Mouse (Mus musculus) forebrain, embryonic 12.5 days (tissue): ENCODE results near the gene Dagla. TPM values are rescaled to one million over a fixed set of nuclear protein-coding genes. Genes with fewer than 3 reads are reported as not detected.

Experiments used
- ATAC-seq: fragments of 200-750 bp; cut with Nextera tagmentation; 2 replicates; pipeline ENCODE4 v1.8.0; 2017; ENCODE audit warnings: moderate TSS enrichment; ENCODE audit not compliant: low FRiP score
- H3K27ac ChIP-seq: fragments of 300-500 bp; sonication (generic); 2 replicates; pipeline ENCODE4 v1.5.1; 2016; ENCODE audit warnings: mild to moderate bottlenecking
- H3K27me3 ChIP-seq: fragments of 300-500 bp; sonication (generic); 2 replicates; pipeline ENCODE4 v1.6.1; 2016; ENCODE audit warnings: mild to moderate bottlenecking
- H3K36me3 ChIP-seq: fragments of 300-500 bp; sonication (generic); replicated peaks from 2 replicates; pipeline ENCODE4 v1.6.1; 2016; ENCODE audit warnings: mild to moderate bottlenecking
- H3K4me1 ChIP-seq: fragments of 300-500 bp; sonication (generic); 2 replicates; pipeline ENCODE4 v1.6.1; 2016
- H3K4me2 ChIP-seq: fragments of 300-500 bp; sonication (generic); 2 replicates; pipeline ENCODE4 v1.6.1; 2016; ENCODE audit warnings: mild to moderate bottlenecking, moderate library complexity
- H3K4me3 ChIP-seq: fragments of 300-500 bp; sonication (generic); replicated peaks from 2 replicates; pipeline ENCODE4 v1.5.1; 2016; ENCODE audit warnings: mild to moderate bottlenecking
- H3K9ac ChIP-seq: fragments of 300-500 bp; sonication (generic); 2 replicates; pipeline ENCODE4 v1.6.1; 2016; ENCODE audit warnings: mild to moderate bottlenecking
- H3K9me3 ChIP-seq: fragments of 300-500 bp; sonication (generic); 2 replicates; pipeline ENCODE4 v1.6.1; 2016
- WGBS: fragments of 180-500 bp; shearing (Covaris S2); methylation state at CpG from one replicate; pipeline ENCODE4 v1.1.7; 2016; 5-methylcytosine and 5-hydroxymethylcytosine counted together
- polyA plus RNA-seq: library from polyadenylated mRNA; unstranded; fragments of >200 nt; fragmentation: Nextera tagmentation; extraction: Ambion mirVana; gene quantifications from 2 replicates; pipeline ENCODE4 v1.2.1, GENCODE M21; 2016

The Dagla gene
- polyA plus RNA-seq, result 3.6 TPM in 2 replicates

DNA sequence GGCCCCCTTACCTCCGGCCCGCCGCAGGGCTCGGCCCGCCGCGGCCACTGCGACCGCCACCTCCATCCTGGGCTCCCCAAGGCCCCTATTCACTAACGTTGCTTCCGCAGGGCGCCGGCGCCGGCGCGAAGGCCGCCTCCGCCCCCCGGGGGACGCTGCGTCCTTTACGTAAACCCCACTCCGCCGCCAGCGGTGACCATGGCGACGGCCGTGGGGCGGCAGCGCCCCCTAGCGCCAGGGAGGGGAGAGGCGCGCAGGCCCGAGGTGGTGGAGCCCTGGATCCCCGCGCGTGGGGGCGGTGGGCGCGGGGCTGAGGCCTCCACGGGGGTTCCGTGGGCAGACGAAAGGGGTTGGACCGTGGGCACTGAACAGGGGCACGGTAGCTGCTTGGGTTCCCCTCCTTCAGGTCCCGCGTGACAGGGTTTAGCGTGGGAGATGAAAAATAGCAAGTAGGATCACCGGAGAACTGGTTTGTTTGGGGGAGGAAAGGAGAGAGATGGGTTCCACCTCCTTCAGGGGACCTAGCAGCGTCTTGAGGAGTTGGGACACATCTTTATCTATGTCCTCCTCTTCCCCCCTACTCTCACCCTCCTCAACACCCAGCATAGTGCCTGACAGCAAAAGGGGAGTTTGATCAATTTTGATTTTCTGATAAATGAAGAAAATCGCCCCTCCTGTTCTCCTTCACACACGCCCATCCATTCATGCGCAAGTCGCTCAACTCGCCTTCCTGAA, at the start of gene Dagla:
Gene Dagla (minus strand): TSS at position 68 of the 735 bp plus-strand sequence.
- ATAC-seq, result peak; percentile 91
- Histone ChIP-seq H3K27ac (0 out of 2 replicates have a peak within 1 kb of the TSS, but pooled peaks have one; percentile 36), H3K36me3 (no peaks in the 10 kb centered on the region), H3K9ac (peak within 1 kb of the TSS; percentile 82), H3K9me3 (no peaks in the 10 kb centered on the region), H3K4me3 (peak within 1 kb of the TSS; percentile 82), H3K27me3 (peaks cover 34% of the 10 kb centered on the region), H3K4me1 (peaks cover 11% of the 10 kb centered on the region), H3K4me2 (peak within 1 kb of the TSS; percentile 98)
- WGBS, result 9% methylated on average over 56 of the region's 56 CpGs

DNA sequence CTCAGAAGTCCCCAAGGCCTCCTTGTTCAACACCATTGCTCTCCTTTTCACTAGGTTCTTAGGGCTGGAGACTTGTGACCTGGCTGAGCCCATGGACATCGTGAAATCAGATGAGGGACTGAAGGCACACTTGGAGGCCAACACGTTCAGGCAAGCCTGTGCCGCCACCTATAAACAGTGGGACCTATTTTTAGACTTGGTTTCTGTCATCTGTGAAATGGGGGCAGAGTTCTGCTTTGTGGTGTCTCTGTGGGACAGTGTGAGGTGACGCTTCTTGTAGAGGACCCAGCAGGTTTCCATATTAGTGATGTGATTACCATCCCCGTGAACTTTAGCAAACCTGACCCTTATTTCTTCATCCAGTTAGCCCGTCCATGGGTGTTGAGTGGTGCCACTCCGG, 47.5 kb upstream of the Dagla start:
- no peaks in the 10 kb centered on the region for H3K36me3 ChIP-seq
- ATAC-seq, result no peak
- no peak overlapping the region for H3K9ac ChIP-seq
- H3K4me2 ChIP-seq, result no peak overlapping the region
- H3K9me3 ChIP-seq, result no peaks in the 10 kb centered on the region
- 90% methylated on average over 7 of the region's 7 CpGs for WGBS
- H3K4me3 ChIP-seq, result no peak overlapping the region
- peaks cover 30% of the 10 kb centered on the region for H3K4me1 ChIP-seq
- H3K27me3 ChIP-seq, result no peaks in the 10 kb centered on the region
- H3K27ac ChIP-seq, result no peak overlapping the region

DNA sequence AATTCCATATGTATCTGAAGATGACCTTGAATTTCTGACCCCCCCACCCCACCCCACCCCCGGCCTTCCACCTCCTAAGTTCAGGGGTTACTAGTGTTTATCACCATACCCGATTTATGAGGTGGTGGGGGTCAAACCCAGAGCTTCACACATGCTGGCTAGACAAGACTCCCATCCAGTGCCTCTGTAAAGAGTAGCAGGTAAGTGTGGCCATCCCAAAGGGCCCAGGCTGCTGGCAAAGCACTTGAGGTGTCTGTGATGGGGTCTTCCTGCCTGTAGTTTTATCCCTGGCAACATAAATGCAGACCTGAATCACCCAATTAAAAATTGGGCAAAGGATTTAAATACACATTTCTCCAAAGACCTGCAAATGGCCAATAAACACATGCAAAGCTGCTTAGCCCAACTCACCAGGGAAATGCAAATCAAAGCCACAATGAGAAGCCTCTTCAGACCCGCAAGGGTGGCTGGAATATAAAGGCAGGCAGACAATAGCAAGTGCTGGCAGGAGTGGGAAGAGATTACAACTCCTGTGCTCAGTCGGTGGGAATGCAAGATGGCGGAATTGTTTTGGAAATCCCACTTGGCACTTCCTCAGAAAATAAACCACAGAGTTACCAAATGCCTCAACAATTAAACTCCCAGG, 43.1 kb upstream of the Dagla start:
- no peak for ATAC-seq

DNA sequence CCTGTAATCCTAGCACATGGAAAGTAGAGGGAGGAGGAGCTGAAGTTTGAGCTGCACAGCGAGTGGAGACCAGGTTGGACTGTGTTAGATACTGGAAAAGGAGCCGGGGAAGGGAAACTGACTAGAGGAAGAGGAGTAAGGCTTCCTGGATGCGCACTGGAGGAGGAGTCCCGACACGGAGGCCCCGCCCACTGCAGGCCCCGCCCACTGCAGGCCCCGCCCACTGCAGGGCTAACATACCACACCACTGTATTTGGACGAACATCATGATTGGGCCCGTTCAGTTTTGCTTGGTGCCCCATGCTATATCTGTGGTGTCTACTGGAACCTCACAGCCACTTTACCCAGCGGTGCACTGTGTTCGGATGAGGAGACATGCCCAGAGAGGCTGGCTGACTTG, 41.0 kb upstream of the Dagla start:
- no peak for ATAC-seq
- Histone ChIP-seq H3K36me3 (no peaks in the 10 kb centered on the region), H3K27ac (no peak overlapping the region), H3K9ac (no peak overlapping the region), H3K4me2 (no peak overlapping the region), H3K4me3 (no peak overlapping the region), H3K9me3 (no peaks in the 10 kb centered on the region), H3K4me1 (peaks cover 29% of the 10 kb centered on the region), H3K27me3 (peaks cover 33% of the 10 kb centered on the region; the same call in 1 of the 2 replicates)
- 56% methylated on average over 12 of the region's 12 CpGs for WGBS

More for the DNA sequence above, 43.1 kb upstream of the Dagla start:
- Histone ChIP-seq H3K9ac (no peak overlapping the region), H3K4me1 (peaks cover 15% of the 10 kb centered on the region; the same call in 1 of the 2 replicates), H3K4me3 (no peak overlapping the region), H3K9me3 (no peaks in the 10 kb centered on the region), H3K27me3 (peaks cover 22% of the 10 kb centered on the region; the same call in 1 of the 2 replicates), H3K27ac (no peak overlapping the region; the same call in 1 of the 2 replicates), H3K4me2 (no peak overlapping the region), H3K36me3 (no peaks in the 10 kb centered on the region)
- 34% methylated on average over 5 of the region's 5 CpGs for WGBS

DNA sequence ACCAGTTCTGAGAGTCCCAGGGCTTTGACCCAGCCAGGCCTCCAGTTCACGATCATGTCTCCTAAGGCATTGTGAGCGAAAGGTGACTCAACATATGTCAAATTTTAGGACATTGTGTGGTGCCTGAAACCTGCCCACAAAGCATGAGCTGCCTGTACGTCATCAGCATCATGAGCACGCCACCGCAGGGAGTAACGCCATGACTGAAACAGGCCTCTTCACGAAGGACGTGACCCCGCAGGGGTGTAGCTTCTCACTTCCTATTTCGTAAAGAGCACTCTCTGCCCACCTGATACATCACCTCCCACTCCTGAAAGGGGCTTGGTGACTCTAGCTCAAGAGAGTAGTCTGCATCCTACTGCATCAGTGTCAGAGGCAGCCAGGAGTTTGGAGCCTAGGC, 39.2 kb upstream of the Dagla start:
- Histone ChIP-seq H3K4me2 (no peak overlapping the region), H3K4me1 (peaks cover 41% of the 10 kb centered on the region), H3K9ac (no peak overlapping the region), H3K27me3 (peaks cover 44% of the 10 kb centered on the region), H3K9me3 (no peaks in the 10 kb centered on the region), H3K36me3 (no peaks in the 10 kb centered on the region), H3K27ac (no peak overlapping the region), H3K4me3 (no peak overlapping the region)
- ATAC-seq, result no peak
- 85% methylated on average over 10 of the region's 10 CpGs for WGBS

DNA sequence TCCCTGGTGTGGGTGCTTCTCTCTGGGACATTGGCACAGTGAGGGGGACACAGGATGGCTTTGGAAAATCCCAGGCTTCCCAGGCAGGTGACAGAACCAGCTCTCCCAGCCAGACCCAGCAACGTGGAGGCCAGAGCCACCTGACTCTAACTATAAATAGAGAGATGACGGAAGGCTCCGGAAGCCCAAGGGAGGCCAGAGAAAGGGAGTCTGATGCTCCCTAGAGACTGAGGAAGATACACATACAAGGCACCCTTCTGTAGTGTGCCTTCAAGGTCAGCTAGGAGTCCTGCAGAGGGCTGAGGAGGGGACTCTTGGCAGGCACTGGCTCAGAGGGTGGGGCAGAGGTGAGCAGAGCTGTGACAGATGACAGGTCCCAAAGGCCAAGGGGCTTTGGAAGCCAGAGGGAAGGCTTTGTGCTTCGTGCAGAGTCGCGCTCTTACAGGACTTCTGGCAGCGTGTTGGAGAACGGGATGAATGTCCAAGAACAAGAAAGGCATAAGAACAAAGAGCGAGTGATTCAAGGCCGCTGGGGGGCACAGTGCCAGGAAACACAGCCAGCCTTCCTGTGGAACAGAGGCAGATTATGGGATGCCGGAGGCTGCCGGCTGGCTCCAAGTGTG, 37.3 kb upstream of the Dagla start:
- Histone ChIP-seq H3K9ac (0 out of 2 replicates have a peak overlapping the region, but pooled peaks have one; percentile 25), H3K27me3 (peaks cover 48% of the 10 kb centered on the region), H3K4me1 (peaks cover 39% of the 10 kb centered on the region), H3K36me3 (no peaks in the 10 kb centered on the region), H3K9me3 (no peaks in the 10 kb centered on the region), H3K4me3 (no peak overlapping the region), H3K4me2 (0 out of 2 replicates have a peak overlapping the region, but pooled peaks have one; percentile 6), H3K27ac (peak overlapping the region; percentile 74)
- no peak for ATAC-seq
- WGBS, result 45% methylated on average over 12 of the region's 12 CpGs

DNA sequence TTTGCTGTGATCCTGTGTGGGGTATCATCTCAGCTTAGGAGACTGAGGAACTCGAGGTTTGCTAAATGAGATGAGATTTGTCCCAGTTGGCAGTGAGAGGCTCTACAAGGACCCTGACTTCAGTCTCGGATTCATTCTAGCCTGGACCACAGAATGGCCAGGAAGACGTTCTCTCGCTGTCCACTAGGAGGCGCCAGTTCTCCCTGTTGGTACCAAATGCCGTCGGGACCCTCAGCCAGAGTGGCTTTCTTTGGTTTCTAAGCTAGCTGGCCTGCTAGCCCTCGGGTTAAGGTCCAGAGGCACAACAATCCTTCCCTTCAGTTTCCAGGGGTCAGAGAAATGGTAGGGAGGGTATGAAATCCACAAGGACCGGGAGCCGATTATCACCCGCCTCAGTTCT, 36.5 kb upstream of the Dagla start:
- peak; percentile 44; the same call in 1 of the 2 replicates for ATAC-seq
- H3K36me3 ChIP-seq, result no peaks in the 10 kb centered on the region
- no peak overlapping the region for H3K9ac ChIP-seq
- H3K4me3 ChIP-seq, result no peak overlapping the region
- 0 out of 2 replicates have a peak overlapping the region, but pooled peaks have one; percentile 74 for H3K27ac ChIP-seq
- H3K4me2 ChIP-seq, result no peak overlapping the region
- no peaks in the 10 kb centered on the region for H3K9me3 ChIP-seq
- 21% methylated on average over 11 of the region's 11 CpGs for WGBS
- peaks cover 32% of the 10 kb centered on the region for H3K4me1 ChIP-seq
- peaks cover 44% of the 10 kb centered on the region for H3K27me3 ChIP-seq

DNA sequence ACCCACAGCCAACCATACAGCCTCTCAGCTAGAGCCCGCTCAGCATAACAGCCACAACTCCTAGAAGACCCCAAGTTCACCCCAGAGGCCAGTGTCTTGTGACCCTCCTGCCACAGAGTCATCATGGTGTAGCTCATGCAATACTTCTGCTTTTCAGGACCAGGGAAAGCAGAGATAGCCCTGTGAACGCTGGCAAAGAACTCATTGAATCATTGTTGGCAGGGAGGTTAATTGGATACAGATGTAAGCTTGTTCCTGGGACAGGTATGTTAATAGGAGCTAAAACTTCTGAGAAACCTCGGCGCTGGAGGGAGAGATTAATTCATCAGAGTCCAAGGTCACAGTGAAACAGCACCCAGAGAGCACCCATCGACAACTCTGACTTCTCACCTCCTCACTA, 36.0 kb upstream of the Dagla start:
- no peaks in the 10 kb centered on the region for H3K36me3 ChIP-seq
- no peaks in the 10 kb centered on the region for H3K9me3 ChIP-seq
- H3K4me2 ChIP-seq, result no peak overlapping the region
- no peak for ATAC-seq
- H3K9ac ChIP-seq, result no peak overlapping the region
- no peak overlapping the region for H3K27ac ChIP-seq
- peaks cover 30% of the 10 kb centered on the region for H3K4me1 ChIP-seq
- peaks cover 40% of the 10 kb centered on the region for H3K27me3 ChIP-seq
- no peak overlapping the region for H3K4me3 ChIP-seq
- 39% methylated on average over 5 of the region's 5 CpGs for WGBS

DNA sequence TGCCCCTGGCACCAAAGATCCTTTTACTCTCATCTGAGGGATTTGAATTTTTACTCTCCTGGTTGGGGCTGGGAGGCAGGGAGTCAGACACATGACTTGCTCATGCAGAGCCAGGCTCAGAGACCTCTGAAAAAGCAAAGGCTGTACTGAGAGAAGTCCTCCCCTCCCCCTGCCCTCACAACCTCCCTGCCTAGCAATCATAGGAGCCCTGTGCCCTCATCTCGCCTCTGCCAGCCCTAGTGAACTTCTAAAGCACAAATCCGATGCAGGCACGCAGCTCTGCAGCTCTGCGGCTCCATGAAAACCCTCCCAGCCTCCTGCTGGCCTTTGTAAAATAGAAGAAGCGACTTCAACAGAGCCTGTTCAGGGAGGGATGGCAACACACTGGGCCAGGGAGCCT, 34.6 kb upstream of the Dagla start:
- no peaks in the 10 kb centered on the region for H3K36me3 ChIP-seq
- no peak for ATAC-seq
- H3K4me3 ChIP-seq, result no peak overlapping the region
- H3K9ac ChIP-seq, result no peak overlapping the region
- peak overlapping the region; percentile 56; the same call in 1 of the 2 replicates for H3K27ac ChIP-seq
- H3K27me3 ChIP-seq, result peaks cover 33% of the 10 kb centered on the region; the same call in 1 of the 2 replicates
- under 1% methylated on average over 5 of the region's 5 CpGs for WGBS
- no peak overlapping the region for H3K4me2 ChIP-seq
- no peaks in the 10 kb centered on the region for H3K9me3 ChIP-seq
- peaks cover 30% of the 10 kb centered on the region for H3K4me1 ChIP-seq

DNA sequence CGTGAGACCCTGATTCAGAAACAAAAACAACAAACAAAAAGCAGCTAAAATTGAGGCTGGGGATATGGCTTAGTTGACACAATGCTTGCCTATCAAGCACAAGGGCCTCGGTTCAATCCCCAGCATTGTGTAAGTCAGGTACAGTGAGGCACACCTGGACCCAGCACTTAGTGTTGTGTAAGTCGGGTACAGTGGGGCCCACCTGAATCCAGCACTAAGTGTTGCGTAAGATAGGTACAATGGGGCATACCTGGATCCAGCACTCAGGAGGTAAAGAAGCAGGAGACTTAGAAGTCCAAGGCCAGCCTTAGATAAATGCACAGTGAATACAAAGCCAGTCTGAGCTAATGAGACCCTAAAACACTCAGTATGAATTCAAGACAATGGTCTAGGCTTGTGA, 34.0 kb upstream of the Dagla start:
- H3K27ac ChIP-seq, result no peak overlapping the region
- no peak for ATAC-seq
- no peak overlapping the region for H3K4me2 ChIP-seq
- no peak overlapping the region for H3K4me3 ChIP-seq
- no peaks in the 10 kb centered on the region for H3K36me3 ChIP-seq
- H3K9me3 ChIP-seq, result no peaks in the 10 kb centered on the region
- WGBS, result 72% methylated on average over 4 of the region's 4 CpGs
- peaks cover 29% of the 10 kb centered on the region; the same call in 1 of the 2 replicates for H3K27me3 ChIP-seq
- H3K9ac ChIP-seq, result no peak overlapping the region; the same call in 1 of the 2 replicates
- peaks cover 30% of the 10 kb centered on the region for H3K4me1 ChIP-seq

DNA sequence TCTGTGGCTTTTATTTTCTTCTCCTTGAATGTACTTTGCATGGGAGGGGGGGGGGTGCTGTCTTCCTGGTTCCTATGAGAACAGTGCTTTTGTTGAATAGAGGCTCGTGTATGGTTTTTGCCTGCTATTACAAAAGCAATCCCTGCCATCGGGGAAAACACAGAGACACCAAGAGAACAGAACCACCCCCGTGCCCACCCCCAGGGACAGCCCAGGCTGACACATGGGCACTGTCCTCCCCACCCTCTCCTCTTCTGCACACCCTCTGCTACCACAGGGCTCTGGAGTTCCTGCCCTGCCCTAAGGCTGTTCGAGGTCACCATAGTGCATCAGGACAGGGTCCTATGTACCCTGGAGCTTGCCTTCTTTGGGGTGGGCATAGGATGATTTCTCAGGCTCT, 29.8 kb upstream of the Dagla start:
- ATAC-seq, result no peak
- no peaks in the 10 kb centered on the region for H3K36me3 ChIP-seq
- H3K9ac ChIP-seq, result no peak overlapping the region
- no peak overlapping the region for H3K27ac ChIP-seq
- H3K4me2 ChIP-seq, result no peak overlapping the region
- H3K4me3 ChIP-seq, result no peak overlapping the region
- peaks cover 25% of the 10 kb centered on the region for H3K27me3 ChIP-seq
- H3K4me1 ChIP-seq, result peaks cover 8% of the 10 kb centered on the region
- H3K9me3 ChIP-seq, result no peaks in the 10 kb centered on the region
- WGBS, result 72% methylated on average over 4 of the region's 4 CpGs

DNA sequence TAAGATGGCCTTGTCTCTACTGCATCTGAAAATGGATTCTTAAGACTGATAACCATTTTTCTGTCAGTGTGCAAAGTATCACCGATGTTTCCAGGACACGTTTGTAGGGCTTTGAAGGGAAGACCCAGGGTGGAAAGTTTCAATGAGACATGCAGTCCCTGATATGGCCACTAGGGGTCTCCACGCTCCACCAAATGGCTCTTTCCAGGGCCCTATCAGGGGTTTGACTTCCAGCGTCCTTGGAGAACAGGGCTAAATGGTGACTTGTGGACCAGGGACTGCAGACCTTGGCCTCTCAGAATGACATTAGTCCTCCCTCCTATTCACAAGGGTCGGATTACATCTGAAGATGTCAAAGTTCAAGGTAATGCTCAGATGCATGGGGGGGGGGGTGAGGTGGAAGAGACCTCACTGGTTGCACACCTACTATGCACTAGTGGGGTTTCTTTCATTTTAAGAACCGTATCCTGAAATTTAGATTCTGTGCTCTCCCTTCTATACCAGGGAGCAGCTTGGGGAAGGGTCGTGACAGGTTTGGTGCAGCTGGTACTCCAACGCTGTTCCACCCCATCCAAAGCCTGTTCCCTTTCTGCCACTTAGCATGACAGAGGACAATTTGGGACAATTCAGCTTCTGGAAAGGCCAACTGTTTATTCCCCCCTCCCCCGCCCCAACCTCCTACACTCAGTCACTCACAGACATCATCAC, 29.0 kb upstream of the Dagla start:
- Histone ChIP-seq H3K27me3 (peaks cover 27% of the 10 kb centered on the region), H3K9ac (no peak overlapping the region), H3K9me3 (no peaks in the 10 kb centered on the region), H3K4me1 (peaks cover 3% of the 10 kb centered on the region; the same call in 1 of the 2 replicates), H3K4me2 (no peak overlapping the region), H3K27ac (no peak overlapping the region), H3K4me3 (no peak overlapping the region), H3K36me3 (no peaks in the 10 kb centered on the region)
- peak; percentile 78 for ATAC-seq
- WGBS, result 40% methylated on average over 9 of the region's 9 CpGs
